Mouse (Mus musculus) heart, postnatal 0 days (tissue): ENCODE results near the gene Lias. TPM values are rescaled to one million over a fixed set of nuclear protein-coding genes. Genes with fewer than 3 reads are reported as not detected.
A peak's percentile ranks its signal among the peaks of the same experiment; 100 is the strongest.

Source experiments
- ATAC-seq: fragments of 200-750 bp; cut with Nextera tagmentation; 2 replicates; pipeline ENCODE4 v1.8.0; 2017; ENCODE audit warnings: low read depth, moderate number of reproducible peaks, moderate library complexity; ENCODE audit not compliant: insufficient read depth
- DNase-seq: peaks from one replicate; pipeline ENCODE4 v3.0.0-alpha.2; 2016; ENCODE audit warnings: low spot score
- H3K27ac ChIP-seq: fragments of 300-500 bp; sonication (generic); 2 replicates; pipeline ENCODE4 v1.5.1; 2014; ENCODE audit warnings: low read depth, mild to moderate bottlenecking
- H3K27me3 ChIP-seq: fragments of 300-500 bp; sonication (generic); 2 replicates; pipeline ENCODE4 v1.6.1; 2014; ENCODE audit warnings: low read length, mixed read lengths; ENCODE audit not compliant: control insufficient read depth, insufficient read depth
- H3K36me3 ChIP-seq: fragments of 300-500 bp; sonication (generic); replicated peaks from 2 replicates; pipeline ENCODE4 v1.6.1; 2014; ENCODE audit warnings: low read length, mixed read lengths; ENCODE audit not compliant: control insufficient read depth, insufficient read depth
- H3K4me1 ChIP-seq: fragments of 300-500 bp; sonication (generic); 2 replicates; pipeline ENCODE4 v1.6.1; 2014; ENCODE audit warnings: antibody characterized with exemption; ENCODE audit not compliant: control insufficient read depth, insufficient read depth
- H3K4me2 ChIP-seq: fragments of 300-500 bp; sonication (generic); 2 replicates; pipeline ENCODE4 v1.6.1; 2014; ENCODE audit warnings: low read depth, mild to moderate bottlenecking, low read length, moderate library complexity
- H3K4me3 ChIP-seq: fragments of 300-500 bp; sonication (generic); 2 replicates; pipeline ENCODE4 v1.5.1; 2014; ENCODE audit warnings: low read depth, low read length
- H3K9ac ChIP-seq: fragments of 300-500 bp; sonication (generic); replicated peaks from 2 replicates; pipeline ENCODE4 v1.6.1; 2014; ENCODE audit warnings: low read depth, low read length, mixed read lengths
- H3K9me3 ChIP-seq: fragments of 300-500 bp; sonication (generic); replicated peaks from 2 replicates; pipeline ENCODE4 v1.6.1; 2016; ENCODE audit warnings: low read length; ENCODE audit not compliant: control insufficient read depth
- CTCF ChIP-seq: IDR thresholded peaks from 2 replicates; pipeline ENCODE4 v1.5.1; 2016; ENCODE audit warnings: antibody characterized with exemption, control low read depth, low read depth
- EP300 ChIP-seq: IDR thresholded peaks from 2 replicates; pipeline ENCODE4 v1.6.1; 2016; ENCODE audit warnings: antibody characterized with exemption, low read depth
- WGBS: fragments of 180-500 bp; shearing (Covaris S2); extraction: QIAGEN DNeasy Blood & Tissue Kit; methylation state at CpG from one replicate; pipeline ENCODE4 v1.1.7; 2014; 5-methylcytosine and 5-hydroxymethylcytosine counted together
- polyA plus RNA-seq: library from polyadenylated mRNA; unstranded; fragments of >200 nt; fragmentation: Nextera tagmentation; extraction: Ambion mirVana; gene quantifications from 2 replicates; pipeline ENCODE4 v1.2.1, GENCODE M21; 2015
- total RNA-seq: library from RNA; depleted of rRNA; stranded (reverse); fragments of >200 nt; gene quantifications from 2 replicates; pipeline ENCODE4 v1.2.3, GENCODE M21; 2014; ENCODE audit warnings: low replicate concordance; rRNA removed

Gene Lias
- total RNA-seq (26.2 and 36.8 TPM in 2 replicates), polyA plus RNA-seq (71.5 and 75.2 TPM in 2 replicates)

DNA sequence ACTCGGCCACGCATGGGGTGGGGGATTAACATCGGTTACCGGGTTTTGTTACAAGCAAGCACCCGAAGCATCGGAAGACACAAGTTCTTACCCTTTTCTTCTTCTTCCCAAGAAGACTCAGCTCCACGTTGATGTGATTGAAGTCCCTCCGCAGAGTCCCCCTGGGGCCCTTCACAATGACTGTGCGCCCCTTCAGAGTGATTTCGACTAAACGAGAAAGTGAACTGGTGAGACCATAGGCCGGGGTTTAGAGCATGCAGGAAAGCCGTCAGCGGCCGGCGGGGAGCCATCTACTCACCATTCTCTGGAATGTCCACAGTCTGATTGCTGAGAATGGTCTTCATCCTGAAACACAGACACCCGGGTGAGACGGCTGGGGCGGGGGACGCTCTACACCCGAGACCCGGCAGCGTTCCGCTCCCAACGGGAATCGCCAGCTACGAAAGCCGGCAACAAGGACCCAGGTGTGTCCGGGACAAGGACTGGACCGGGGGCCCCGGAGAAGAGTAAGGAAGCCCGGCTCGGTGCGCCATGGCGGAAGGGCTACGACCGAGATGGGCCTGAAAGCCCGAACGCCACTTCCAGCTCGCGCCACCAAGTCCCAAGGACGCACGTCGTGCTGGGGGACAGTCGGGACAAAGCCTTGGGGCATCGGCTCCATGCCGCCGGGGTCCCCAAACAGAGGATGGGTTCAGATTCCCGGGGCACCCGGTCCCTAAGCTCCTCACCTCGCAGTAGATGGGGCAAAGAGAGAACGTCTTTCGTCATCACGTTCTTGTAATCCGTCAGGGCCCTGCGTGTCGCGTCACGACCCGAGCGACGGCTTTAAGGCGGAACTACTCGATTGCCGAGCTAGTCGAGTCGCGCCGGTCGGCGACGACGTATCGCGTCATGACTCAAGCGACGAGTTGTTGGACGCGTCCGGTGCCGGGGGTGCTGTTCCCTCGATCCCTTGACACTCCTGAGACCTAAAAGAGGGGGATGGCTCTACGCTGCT, at the start of gene Lias, which contains the start of gene Rpl9:
Gene Lias, plus strand, starts transcription at position 850 of the 997 bp plus-strand sequence.
Gene Rpl9, minus strand, starts transcription at position 797 of the 997 bp plus-strand sequence.
- TF ChIP-seq EP300, result peak; percentile 25; the same call in 1 of the 2 replicates
- no peak for TF ChIP-seq CTCF
- Histone ChIP-seq H3K36me3 (peaks cover 47% of the 10 kb centered on the region), H3K4me3 (peak within 1 kb of the TSS; percentile 87), H3K9me3 (no peaks in the 10 kb centered on the region), H3K4me2 (peak within 1 kb of the TSS; percentile 80), H3K27me3 (no peaks in the 10 kb centered on the region), H3K27ac (peak within 1 kb of the TSS; percentile 92), H3K4me1 (peaks cover 9% of the 10 kb centered on the region), H3K9ac (peak within 1 kb of the TSS; percentile 98)
- WGBS, result under 1% methylated on average over 83 of the region's 83 CpGs
- ATAC-seq (peak; percentile 97), DNase-seq (peak; percentile 95)

DNA sequence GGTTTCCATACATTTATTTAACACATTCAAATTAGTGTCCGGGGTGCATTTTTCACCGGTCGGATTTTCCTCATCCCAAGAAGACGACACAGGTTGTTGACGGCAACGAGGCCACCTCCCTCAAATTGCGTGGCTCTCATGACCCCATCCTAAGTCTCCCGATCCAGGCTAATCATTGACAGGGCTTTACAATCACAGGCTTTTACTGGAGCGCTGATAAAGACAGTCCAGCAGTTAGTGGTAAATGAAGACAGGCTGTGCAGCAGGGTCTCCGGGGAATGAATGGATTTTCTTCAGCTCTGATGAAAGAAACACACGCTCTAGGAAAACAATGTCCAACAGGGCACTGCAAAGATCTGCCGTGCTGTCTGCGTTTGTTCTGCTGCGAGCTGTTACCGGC, 43.1 kb upstream of the Lias start, which contains the start of gene Klb:
Gene Klb, plus strand, starts transcription at position 147 of the 400 bp plus-strand sequence.
- Histone ChIP-seq H3K9me3 (no peaks in the 10 kb centered on the region), H3K27ac (no peak within 1 kb of the TSS), H3K36me3 (no peaks in the 10 kb centered on the region), H3K9ac (no peak within 1 kb of the TSS), H3K4me3 (peak within 1 kb of the TSS; percentile 29), H3K4me1 (no peaks in the 10 kb centered on the region), H3K27me3 (no peaks in the 10 kb centered on the region), H3K4me2 (peak within 1 kb of the TSS; percentile 52)
- WGBS, result 42% methylated on average over 15 of the region's 15 CpGs
- DNase-seq (no peak), ATAC-seq (no peak)
- TF ChIP-seq CTCF (no peak), EP300 (no peak)

- Histone ChIP-seq H3K27me3 (no peaks in the 10 kb centered on the region), H3K9me3 (no peaks in the 10 kb centered on the region), H3K4me2 (no peak overlapping the region), H3K9ac (no peak overlapping the region), H3K4me1 (no peaks in the 10 kb centered on the region), H3K27ac (no peak overlapping the region), H3K36me3 (no peaks in the 10 kb centered on the region), H3K4me3 (no peak overlapping the region)
- DNase-seq, result no peak
- TF ChIP-seq CTCF, result no peak
- no peak for TF ChIP-seq EP300
- ATAC-seq, result no peak
- 73% methylated on average over 10 of the region's 10 CpGs for WGBS
Observed at GRCm38 (mm10) chr5:65350508-65350907, 40.8 kb upstream of the Lias start.

GRCm38 (mm10) chr5:65354097-65354496, 37.2 kb upstream of the Lias start:
- Histone ChIP-seq H3K4me3 (no peak overlapping the region), H3K36me3 (no peaks in the 10 kb centered on the region), H3K4me2 (no peak overlapping the region), H3K27ac (no peak overlapping the region), H3K27me3 (no peaks in the 10 kb centered on the region), H3K4me1 (no peaks in the 10 kb centered on the region), H3K9me3 (no peaks in the 10 kb centered on the region), H3K9ac (no peak overlapping the region)
- 69% methylated on average over 3 of the region's 3 CpGs for WGBS
- DNase-seq (no peak), ATAC-seq (no peak)
- TF ChIP-seq EP300 (no peak), CTCF (no peak)

- Histone ChIP-seq H3K27ac (no peak overlapping the region), H3K36me3 (no peaks in the 10 kb centered on the region), H3K4me1 (no peaks in the 10 kb centered on the region), H3K27me3 (no peaks in the 10 kb centered on the region), H3K9ac (no peak overlapping the region), H3K4me3 (no peak overlapping the region), H3K4me2 (no peak overlapping the region), H3K9me3 (no peaks in the 10 kb centered on the region)
- 71% methylated on average over 5 of the region's 5 CpGs for WGBS
- DNase-seq (no peak), ATAC-seq (no peak)
- TF ChIP-seq CTCF, result no peak
- TF ChIP-seq EP300, result no peak
Observed at GRCm38 (mm10) chr5:65354985-65355384, 36.3 kb upstream of the Lias start.
